Mouse (Mus musculus) MEL-GATA-1-ER (cell line): Measurements from ENCODE around the gene Tle6.
"Not testable (repeated sequence)": the region's sequence is repeated elsewhere in the genome, so short reads cannot be mapped to it uniquely, and the experiment has no call there.

ENCODE experiments used
- DNase-seq: peaks from one replicate; pipeline ENCODE4 v3.0.0-alpha.2; 2012; ENCODE audit warnings: low read depth; ENCODE audit errors: extremely low read depth

Tle6 gene

GRCm38 (mm10) chr10:81600738-81601203 is at the start of gene Tle6:
TSS of gene Tle6 (minus strand) at chr10:81601073.
- peak; percentile 90 for DNase-seq

- peak; percentile 81 for DNase-seq
These were observed 48.2 kb upstream of the Tle6 start, which contains the start of gene Gm10778 for GRCm38 (mm10) chr10:81648803-81649775. TSS of gene Gm10778 (plus strand) at chr10:81649059.

- no peak for DNase-seq
These were observed 45.2 kb upstream of the Tle6 start for GRCm38 (mm10) chr10:81646015-81646555.

GRCm38 (mm10) chr10:81645391-81645790 is 44.5 kb upstream of the Tle6 start:
- no peak for DNase-seq

GRCm38 (mm10) chr10:81644716-81645115 is 43.8 kb upstream of the Tle6 start:
- no peak for DNase-seq

GRCm38 (mm10) chr10:81644162-81644561 is 43.3 kb upstream of the Tle6 start:
- DNase-seq: no peak

GRCm38 (mm10) chr10:81643449-81644055 is 42.7 kb upstream of the Tle6 start:
- DNase-seq: peak; percentile 84

GRCm38 (mm10) chr10:81642648-81643448 is 42.0 kb upstream of the Tle6 start:
- no peak for DNase-seq

GRCm38 (mm10) chr10:81641978-81642647 is 41.2 kb upstream of the Tle6 start:
- no peak for DNase-seq

GRCm38 (mm10) chr10:81641566-81641965 is 40.7 kb upstream of the Tle6 start:
- DNase-seq: no peak

GRCm38 (mm10) chr10:81640825-81641224 is 40.0 kb upstream of the Tle6 start:
- not testable (repeated sequence) for DNase-seq

GRCm38 (mm10) chr10:81638101-81638500 is 37.2 kb upstream of the Tle6 start:
- no peak for DNase-seq

GRCm38 (mm10) chr10:81636338-81636737 is 35.5 kb upstream of the Tle6 start:
- no peak for DNase-seq

- peak; percentile 93 for DNase-seq
These were observed 32.6 kb upstream of the Tle6 start for GRCm38 (mm10) chr10:81633253-81634099.

- DNase-seq: no peak
These were observed 27.5 kb upstream of the Tle6 start, which contains the start of gene Ankrd24 for GRCm38 (mm10) chr10:81628390-81628789. TSS of gene Ankrd24 (plus strand) at chr10:81628540.

GRCm38 (mm10) chr10:81627836-81628220 is 27.0 kb upstream of the Tle6 start:
- DNase-seq: no peak

- DNase-seq: peak; percentile 92
These were observed 26.3 kb upstream of the Tle6 start, which contains the start of gene Sirt6 for GRCm38 (mm10) chr10:81626994-81627835. TSS of gene Sirt6 (minus strand) at chr10:81627797.
